Mouse (Mus musculus) kidney, postnatal 36 days (tissue): ENCODE results near the gene Gipc3.

Experiments
- DNase-seq, 2 experiments: peaks; one replicate each; pipeline ENCODE4 v3.0.0; 2021 to 2022; ENCODE audit warnings: mixed read lengths in 2 of 2

The Gipc3 gene

DNA sequence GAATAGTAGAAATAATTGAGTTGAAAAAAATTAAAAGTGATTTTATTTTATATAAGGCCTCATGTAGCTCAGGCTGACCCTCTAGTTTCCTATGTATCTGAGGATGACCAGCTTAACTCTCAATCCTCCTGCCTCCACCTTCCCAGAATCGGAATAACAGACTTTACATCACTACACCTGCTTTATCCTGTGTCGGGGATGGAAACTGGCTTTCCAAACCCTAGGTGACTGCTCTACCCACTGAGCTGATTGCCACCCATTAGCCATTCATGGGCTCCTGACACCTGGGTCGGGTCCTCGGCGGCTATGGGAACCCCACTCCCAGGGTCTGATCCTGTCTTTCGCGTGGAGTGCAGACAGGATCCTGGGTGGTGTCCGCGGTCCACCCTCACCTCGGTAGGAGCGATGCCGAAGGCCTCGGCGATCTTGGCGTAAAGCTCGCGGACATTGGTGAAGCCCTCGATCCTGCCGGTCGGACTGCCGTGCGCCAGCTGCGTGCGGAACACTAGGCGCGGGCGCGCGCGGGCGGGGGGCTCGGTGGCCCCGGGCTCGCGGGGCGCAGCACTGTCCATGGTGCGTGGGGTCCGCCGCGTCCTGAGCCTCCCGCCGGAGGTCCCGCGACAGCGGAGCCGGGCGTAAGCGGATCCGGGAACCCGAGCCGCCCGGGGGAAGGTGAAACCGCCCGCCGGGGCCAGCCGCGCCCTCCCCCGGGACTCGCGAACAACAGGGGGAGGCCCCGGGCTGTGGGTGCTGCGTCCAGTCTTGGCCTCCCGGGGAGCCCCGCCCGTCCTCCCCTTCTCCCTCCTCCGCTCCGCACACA is at the start of gene Gipc3:
TSS of gene Gipc3 (minus strand) at position 581 of the 820 bp plus-strand sequence.
- DNase-seq, result peak in 1 of 2 experiments; percentile 58

- peak; percentile 81 to 87 for DNase-seq
Measured at GRCm38 (mm10) chr10:81392781-81393185, 49.7 kb upstream of the Gipc3 start, which contains the start of gene Smim24. Smim24 (plus strand) TSS chr10:81393051.

- DNase-seq, result no peak
Measured at GRCm38 (mm10) chr10:81392270-81392669, 49.2 kb upstream of the Gipc3 start.

- DNase-seq, result no peak
Measured at GRCm38 (mm10) chr10:81390678-81390965, 47.6 kb upstream of the Gipc3 start.

DNA sequence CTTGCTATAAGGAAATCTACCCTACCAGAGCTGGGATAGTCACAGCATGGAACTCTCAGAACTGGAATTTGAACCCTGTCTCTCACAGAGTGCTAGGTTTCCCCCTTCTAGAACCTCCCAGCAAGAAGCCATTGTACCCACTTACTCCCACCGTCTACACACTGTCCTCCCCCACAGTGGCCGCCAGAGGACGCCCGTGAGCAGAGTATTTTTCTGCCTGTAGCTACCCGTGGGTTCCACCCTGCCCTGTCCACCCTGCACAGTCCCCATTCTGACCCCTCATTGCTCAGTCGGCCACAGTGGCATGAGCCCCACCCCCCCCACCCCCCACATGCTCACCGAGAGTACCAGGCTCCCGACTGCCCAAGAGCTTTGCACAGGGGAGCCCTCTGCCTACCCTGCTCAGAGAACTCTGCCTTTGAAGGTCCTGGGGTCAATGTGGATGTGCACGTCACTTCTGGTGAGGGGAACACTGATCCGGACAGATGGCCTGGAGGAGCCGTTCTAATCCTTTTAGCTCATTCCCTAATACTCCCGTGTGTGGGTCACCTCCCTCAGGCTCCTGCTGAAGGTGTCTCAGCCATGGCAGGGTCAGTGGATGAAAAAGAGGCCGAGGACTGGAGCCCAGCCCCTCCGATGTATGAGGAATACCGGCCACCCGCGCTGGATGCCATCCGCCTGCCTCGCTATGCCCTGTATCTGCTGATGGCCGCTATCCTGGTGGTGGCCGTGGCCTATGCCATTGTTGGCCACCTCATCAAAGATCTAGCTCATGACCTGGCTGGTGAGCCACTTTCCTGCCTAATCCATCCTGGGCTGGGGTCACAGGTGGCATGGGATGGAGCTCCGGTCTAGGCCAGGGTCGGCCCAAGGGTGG is 47.0 kb upstream of the Gipc3 start:
- peak; percentile 79 to 87 for DNase-seq

GRCm38 (mm10) chr10:81389373-81389772 is 46.3 kb upstream of the Gipc3 start:
- DNase-seq, result peak; percentile 70 to 80

- no peak for DNase-seq
Measured at GRCm38 (mm10) chr10:81388505-81389055, 45.5 kb upstream of the Gipc3 start, which contains the start of gene Gm48552. Gm48552 (plus strand) TSS chr10:81389005.

DNA sequence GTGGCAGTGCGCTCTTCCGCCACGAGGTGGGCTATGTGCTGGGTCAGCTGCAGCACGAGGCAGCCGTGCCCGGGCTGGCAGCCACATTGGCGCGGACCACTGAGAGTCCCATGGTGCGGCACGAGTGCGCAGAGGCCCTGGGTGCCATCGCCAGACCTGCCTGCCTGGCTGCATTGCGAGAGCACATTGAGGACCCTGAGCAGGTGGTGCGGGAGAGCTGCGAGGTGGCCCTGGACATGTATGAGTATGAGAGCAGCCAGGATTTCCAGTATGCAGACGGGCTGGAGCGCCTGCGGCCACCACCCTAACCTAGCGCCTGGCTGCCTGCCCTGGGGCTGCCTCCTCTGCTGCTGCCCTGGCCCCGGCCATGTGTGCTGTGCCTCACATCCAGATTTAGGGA is 44.6 kb upstream of the Gipc3 start:
- DNase-seq, result no peak

DNA sequence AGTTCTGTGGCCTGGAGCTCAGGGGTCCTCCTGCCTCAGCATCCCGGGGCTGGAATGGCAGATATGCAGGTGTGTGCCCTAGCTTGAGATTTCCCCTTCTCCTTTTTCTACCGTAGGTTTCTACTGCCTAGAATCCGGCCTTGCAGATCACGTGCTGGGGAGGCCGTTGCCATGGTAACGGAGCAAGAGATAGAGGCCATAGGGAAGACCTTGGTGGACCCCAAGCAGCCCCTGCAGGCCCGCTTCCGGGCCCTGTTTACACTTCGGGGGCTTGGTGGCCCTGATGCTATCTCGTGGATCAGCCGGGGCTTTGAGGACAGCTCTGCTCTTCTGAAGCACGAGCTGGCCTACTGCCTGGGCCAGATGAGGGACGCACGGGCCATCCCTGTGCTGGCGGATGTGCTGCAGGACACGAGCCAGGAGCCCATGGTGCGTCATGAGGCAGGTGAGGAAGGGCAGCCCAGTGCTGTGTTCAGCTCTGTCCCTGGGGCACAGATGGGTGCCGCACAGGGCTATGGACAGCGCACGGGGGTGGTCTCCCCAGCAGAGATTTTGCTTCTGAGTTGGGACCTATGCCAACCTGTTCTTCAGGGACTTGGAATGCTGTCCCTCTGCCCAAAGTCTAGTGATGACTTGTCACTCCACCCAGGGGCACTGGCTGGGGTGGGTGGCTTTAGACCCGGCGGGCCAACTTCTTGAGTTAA is 42.7 kb upstream of the Gipc3 start:
- DNase-seq, result no peak

GRCm38 (mm10) chr10:81384605-81384982 is 41.5 kb upstream of the Gipc3 start:
- no peak for DNase-seq

- DNase-seq, result peak; percentile 99 to 100
Measured at GRCm38 (mm10) chr10:81383802-81384604, 40.9 kb upstream of the Gipc3 start, which contains the start of the genes Dohh and Gm48551. Dohh (plus strand) TSS chr10:81384428. Gm48551 (plus strand) TSS chr10:81384466.

GRCm38 (mm10) chr10:81382039-81382438 is 39.0 kb upstream of the Gipc3 start:
- no peak for DNase-seq

GRCm38 (mm10) chr10:81379809-81380378 is 36.8 kb upstream of the Gipc3 start:
- no peak for DNase-seq

GRCm38 (mm10) chr10:81379183-81379553 is 36.1 kb upstream of the Gipc3 start:
- DNase-seq, result no peak

- DNase-seq, result peak; percentile 100
Measured at GRCm38 (mm10) chr10:81378553-81379182, 35.6 kb upstream of the Gipc3 start.

GRCm38 (mm10) chr10:81377793-81378552 is 34.9 kb upstream of the Gipc3 start, which contains the start of gene Fzr1:
Fzr1 (minus strand) TSS chr10:81378516.
- DNase-seq, result no peak

DNA sequence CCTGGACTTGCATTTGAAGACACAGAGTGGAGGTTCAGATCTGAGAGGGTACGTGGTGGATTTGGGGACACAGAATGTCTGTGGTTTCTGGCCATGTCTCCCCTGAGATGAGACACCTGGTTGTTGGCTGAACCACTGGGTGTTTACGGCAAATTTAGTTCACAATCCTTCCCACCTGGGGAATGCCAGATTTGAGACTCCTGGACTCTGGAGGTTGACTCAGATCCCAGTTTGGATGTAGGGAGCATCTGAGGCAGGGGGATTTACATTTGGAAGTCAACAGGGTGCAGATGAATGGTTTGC is 34.2 kb upstream of the Gipc3 start:
- no peak for DNase-seq

GRCm38 (mm10) chr10:81376561-81377361 is 33.7 kb upstream of the Gipc3 start:
- no peak for DNase-seq

GRCm38 (mm10) chr10:81375322-81375721 is 32.3 kb upstream of the Gipc3 start:
- no peak for DNase-seq

DNA sequence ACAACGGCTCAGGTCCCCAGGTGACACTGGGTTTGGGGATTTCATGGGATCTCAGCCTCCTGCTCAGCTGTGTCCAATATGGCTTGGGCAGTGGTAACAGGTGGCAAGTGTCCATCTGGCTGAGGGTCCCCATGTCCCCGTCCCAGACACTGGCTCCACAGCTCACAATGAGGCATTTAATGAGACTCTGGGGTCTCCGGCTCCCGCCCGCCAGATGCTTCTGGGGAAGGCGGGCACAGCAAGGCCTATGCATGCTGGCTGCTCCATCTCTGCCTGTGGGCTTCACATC is 24.1 kb upstream of the Gipc3 start:
- no peak for DNase-seq
